Mouse (Mus musculus): ENCODE results near the gene Samd14. TPM values are rescaled to one million over a fixed set of nuclear protein-coding genes. Genes with fewer than 3 reads are reported as not detected.
A peak's percentile ranks its signal among the peaks of the same experiment; 100 is the strongest.
"Not testable (repeated sequence)": the region's sequence is repeated elsewhere in the genome, so short reads cannot be mapped to it uniquely, and the experiment has no call there.

Samd14 gene
- total RNA-seq, 2 experiments from 2014 or later = 30.8 to 89.1 TPM

GRCm38 (mm10) chr11:95001584-95002347, 7.9 kb upstream of the Samd14 start:
- no peak for ATAC-seq (replicated peaks; ENCODE audit: low FRiP score, low TSS enrichment, poor library complexity, severe bottlenecking)

GRCm38 (mm10) chr11:95002705-95003104, 7.0 kb upstream of the Samd14 start:
- ATAC-seq (replicated peaks; ENCODE audit: low FRiP score, low TSS enrichment, poor library complexity, severe bottlenecking) = no peak

GRCm38 (mm10) chr11:95004136-95004936, 5.3 kb upstream of the Samd14 start:
- ATAC-seq (replicated peaks; ENCODE audit: low FRiP score, low TSS enrichment, poor library complexity, severe bottlenecking) = no peak

GRCm38 (mm10) chr11:95004937-95005198, 4.8 kb upstream of the Samd14 start:
- no peak for ATAC-seq (replicated peaks; ENCODE audit: low FRiP score, low TSS enrichment, poor library complexity, severe bottlenecking)

- no peak for ATAC-seq (replicated peaks; ENCODE audit: low FRiP score, low TSS enrichment, poor library complexity, severe bottlenecking)
These were observed 3.6 kb upstream of the Samd14 start for GRCm38 (mm10) chr11:95006038-95006437.

- peak; percentile 23; the same call in 1 of the 2 replicates for ATAC-seq (replicated peaks; ENCODE audit: low FRiP score, low TSS enrichment, poor library complexity, severe bottlenecking)
These were observed 3.0 kb upstream of the Samd14 start for GRCm38 (mm10) chr11:95006525-95007219.

GRCm38 (mm10) chr11:95007418-95007817, 2.3 kb upstream of the Samd14 start:
- no peak for ATAC-seq (replicated peaks; ENCODE audit: low FRiP score, low TSS enrichment, poor library complexity, severe bottlenecking)

GRCm38 (mm10) chr11:95008661-95009628, 734 bp upstream of the Samd14 start:
- ATAC-seq (replicated peaks; ENCODE audit: low FRiP score, low TSS enrichment, poor library complexity, severe bottlenecking) = 0 out of 2 replicates have a peak, but pooled peaks have one; percentile 3

- no peak for ATAC-seq (replicated peaks; ENCODE audit: low FRiP score, low TSS enrichment, poor library complexity, severe bottlenecking)
These were observed 561 bp downstream of the Samd14 start for GRCm38 (mm10) chr11:95010141-95010739.

GRCm38 (mm10) chr11:95010841-95011403, 1.2 kb downstream of the Samd14 start:
- not testable (repeated sequence) for ATAC-seq (replicated peaks; ENCODE audit: low FRiP score, low TSS enrichment, poor library complexity, severe bottlenecking)

GRCm38 (mm10) chr11:95011416-95011815, 1.7 kb downstream of the Samd14 start:
- ATAC-seq (replicated peaks; ENCODE audit: low FRiP score, low TSS enrichment, poor library complexity, severe bottlenecking) = no peak

GRCm38 (mm10) chr11:95012075-95012474, 2.4 kb downstream of the Samd14 start:
- ATAC-seq (replicated peaks; ENCODE audit: low FRiP score, low TSS enrichment, poor library complexity, severe bottlenecking) = peak; percentile 91

- ATAC-seq (replicated peaks; ENCODE audit: low FRiP score, low TSS enrichment, poor library complexity, severe bottlenecking) = no peak
These were observed 2.8 kb downstream of the Samd14 start for GRCm38 (mm10) chr11:95012487-95012886.

GRCm38 (mm10) chr11:95015484-95015883, 5.8 kb downstream of the Samd14 start:
- ATAC-seq (replicated peaks; ENCODE audit: low FRiP score, low TSS enrichment, poor library complexity, severe bottlenecking) = no peak

GRCm38 (mm10) chr11:95022237-95022992, 12.7 kb downstream of the Samd14 start:
- no peak for ATAC-seq (replicated peaks; ENCODE audit: low FRiP score, low TSS enrichment, poor library complexity, severe bottlenecking)

- no peak for ATAC-seq (replicated peaks; ENCODE audit: low FRiP score, low TSS enrichment, poor library complexity, severe bottlenecking)
These were observed 13.8 kb downstream of the Samd14 start for GRCm38 (mm10) chr11:95023481-95023880.

GRCm38 (mm10) chr11:95024439-95025184, 14.9 kb downstream of the Samd14 start:
- ATAC-seq (replicated peaks; ENCODE audit: low FRiP score, low TSS enrichment, poor library complexity, severe bottlenecking) = no peak

Data from megakaryocyte-erythroid progenitor cell, adult 5-6 weeks (primary cell).